Mouse (Mus musculus): ENCODE data around the gene Mnd1. TPM values are rescaled to one million over a fixed set of nuclear protein-coding genes. Genes with fewer than 3 reads are reported as not detected.

Mnd1 gene
- polyA plus RNA-seq, 1 experiment from 2014 or later = 10.7 TPM

- Histone ChIP-seq H3K9me3 (ENCODE audit: control insufficient read depth, low read length) (no peaks in the 10 kb centered on the region), H3K4me3 (ENCODE audit: low read depth, low read length) (no peak overlapping the region), H3K27ac (replicated peaks) (no peak overlapping the region), H3K4me2 (replicated peaks; ENCODE audit: low read depth) (no peak overlapping the region), H3K4me1 (replicated peaks; ENCODE audit: control insufficient read depth, insufficient read depth) (no peaks in the 10 kb centered on the region), H3K27me3 (ENCODE audit: control insufficient read depth, insufficient read depth, low read length) (no peaks in the 10 kb centered on the region), H3K9ac (ENCODE audit: low read length) (no peak overlapping the region), H3K36me3 (ENCODE audit: control insufficient read depth, insufficient read depth, low read length) (no peaks in the 10 kb centered on the region)
- TF ChIP-seq EP300 (optimal IDR thresholded peaks at IDR 0.05) = no peak
- TF ChIP-seq CTCF (IDR thresholded peaks at IDR 0.05; ENCODE audit: low read depth) = no peak
- WGBS = 37% methylated on average over 9 of the region's 9 CpGs
- DNase-seq (ENCODE audit: low spot score) (no peak), ATAC-seq (ENCODE audit: low FRiP score, low TSS enrichment) (no peak)
Measured at GRCm38 (mm10) chr3:84085429-84085828, 70.2 kb downstream of the Mnd1 start.

- H3K9ac ChIP-seq (ENCODE audit: low read length) = no peak overlapping the region
- H3K27me3 ChIP-seq (ENCODE audit: control insufficient read depth, insufficient read depth, low read length) = no peaks in the 10 kb centered on the region
- H3K4me2 ChIP-seq (replicated peaks; ENCODE audit: low read depth) = no peak overlapping the region
- 52% methylated on average over 4 of the region's 4 CpGs for WGBS
- TF ChIP-seq EP300 (optimal IDR thresholded peaks at IDR 0.05) (no peak), CTCF (IDR thresholded peaks at IDR 0.05; ENCODE audit: low read depth) (no peak)
- no peak overlapping the region for H3K4me3 ChIP-seq (ENCODE audit: low read depth, low read length)
- no peaks in the 10 kb centered on the region for H3K4me1 ChIP-seq (replicated peaks; ENCODE audit: control insufficient read depth, insufficient read depth)
- ATAC-seq (ENCODE audit: low FRiP score, low TSS enrichment) = no peak
- H3K36me3 ChIP-seq (ENCODE audit: control insufficient read depth, insufficient read depth, low read length) = no peaks in the 10 kb centered on the region
- H3K27ac ChIP-seq (replicated peaks) = no peak overlapping the region
- DNase-seq (ENCODE audit: low spot score) = no peak
- H3K9me3 ChIP-seq (ENCODE audit: control insufficient read depth, low read length) = no peaks in the 10 kb centered on the region
Measured at GRCm38 (mm10) chr3:84081208-84081722, 74.3 kb downstream of the Mnd1 start.

GRCm38 (mm10) chr3:84080074-84080473, 75.5 kb downstream of the Mnd1 start:
- no peak overlapping the region for H3K9ac ChIP-seq (ENCODE audit: low read length)
- H3K4me3 ChIP-seq (ENCODE audit: low read depth, low read length) = no peak overlapping the region
- no peaks in the 10 kb centered on the region for H3K4me1 ChIP-seq (replicated peaks; ENCODE audit: control insufficient read depth, insufficient read depth)
- no peaks in the 10 kb centered on the region for H3K27me3 ChIP-seq (ENCODE audit: control insufficient read depth, insufficient read depth, low read length)
- ATAC-seq (ENCODE audit: low FRiP score, low TSS enrichment) = no peak
- H3K36me3 ChIP-seq (ENCODE audit: control insufficient read depth, insufficient read depth, low read length) = no peaks in the 10 kb centered on the region
- 77% methylated on average over 7 of the region's 7 CpGs for WGBS
- H3K27ac ChIP-seq (replicated peaks) = peak overlapping the region; percentile 63
- DNase-seq (ENCODE audit: low spot score) = no peak
- no peak for TF ChIP-seq EP300 (optimal IDR thresholded peaks at IDR 0.05)
- TF ChIP-seq CTCF (IDR thresholded peaks at IDR 0.05; ENCODE audit: low read depth) = no peak
- no peaks in the 10 kb centered on the region for H3K9me3 ChIP-seq (ENCODE audit: control insufficient read depth, low read length)
- no peak overlapping the region for H3K4me2 ChIP-seq (replicated peaks; ENCODE audit: low read depth)

GRCm38 (mm10) chr3:84077505-84077904, 78.1 kb downstream of the Mnd1 start:
- no peaks in the 10 kb centered on the region for H3K36me3 ChIP-seq (ENCODE audit: control insufficient read depth, insufficient read depth, low read length)
- H3K27me3 ChIP-seq (ENCODE audit: control insufficient read depth, insufficient read depth, low read length) = no peaks in the 10 kb centered on the region
- DNase-seq (ENCODE audit: low spot score) = no peak
- H3K27ac ChIP-seq (replicated peaks) = no peak overlapping the region
- no peak for ATAC-seq (ENCODE audit: low FRiP score, low TSS enrichment)
- H3K4me3 ChIP-seq (ENCODE audit: low read depth, low read length) = no peak overlapping the region
- no peaks in the 10 kb centered on the region for H3K4me1 ChIP-seq (replicated peaks; ENCODE audit: control insufficient read depth, insufficient read depth)
- no peak overlapping the region for H3K4me2 ChIP-seq (replicated peaks; ENCODE audit: low read depth)
- 61% methylated on average over 4 of the region's 4 CpGs for WGBS
- H3K9me3 ChIP-seq (ENCODE audit: control insufficient read depth, low read length) = no peaks in the 10 kb centered on the region
- TF ChIP-seq CTCF (IDR thresholded peaks at IDR 0.05; ENCODE audit: low read depth) (no peak), EP300 (optimal IDR thresholded peaks at IDR 0.05) (no peak)
- no peak overlapping the region for H3K9ac ChIP-seq (ENCODE audit: low read length)

- no peak for TF ChIP-seq EP300 (optimal IDR thresholded peaks at IDR 0.05)
- TF ChIP-seq CTCF (IDR thresholded peaks at IDR 0.05; ENCODE audit: low read depth) = peak; percentile 18; the same call in 1 of the 2 replicates
- Histone ChIP-seq H3K9me3 (ENCODE audit: control insufficient read depth, low read length) (no peaks in the 10 kb centered on the region), H3K4me2 (replicated peaks; ENCODE audit: low read depth) (no peak overlapping the region), H3K27me3 (ENCODE audit: control insufficient read depth, insufficient read depth, low read length) (no peaks in the 10 kb centered on the region), H3K4me3 (ENCODE audit: low read depth, low read length) (no peak overlapping the region), H3K27ac (replicated peaks) (no peak overlapping the region; the same call in 1 of the 2 replicates), H3K9ac (ENCODE audit: low read length) (no peak overlapping the region), H3K4me1 (replicated peaks; ENCODE audit: control insufficient read depth, insufficient read depth) (no peaks in the 10 kb centered on the region), H3K36me3 (ENCODE audit: control insufficient read depth, insufficient read depth, low read length) (no peaks in the 10 kb centered on the region)
- ATAC-seq (ENCODE audit: low FRiP score, low TSS enrichment) (no peak), DNase-seq (ENCODE audit: low spot score) (no peak)
- 73% methylated on average over 13 of the region's 13 CpGs for WGBS
Measured at GRCm38 (mm10) chr3:84076543-84077332, 78.8 kb downstream of the Mnd1 start.

- H3K4me3 ChIP-seq (ENCODE audit: low read depth, low read length) = no peak overlapping the region
- no peaks in the 10 kb centered on the region for H3K9me3 ChIP-seq (ENCODE audit: control insufficient read depth, low read length)
- no peaks in the 10 kb centered on the region for H3K4me1 ChIP-seq (replicated peaks; ENCODE audit: control insufficient read depth, insufficient read depth)
- H3K27ac ChIP-seq (replicated peaks) = peak overlapping the region; percentile 63; the same call in 1 of the 2 replicates
- no peak overlapping the region for H3K4me2 ChIP-seq (replicated peaks; ENCODE audit: low read depth)
- H3K9ac ChIP-seq (ENCODE audit: low read length) = no peak overlapping the region
- DNase-seq (ENCODE audit: low spot score) = no peak
- no peaks in the 10 kb centered on the region for H3K36me3 ChIP-seq (ENCODE audit: control insufficient read depth, insufficient read depth, low read length)
- no peak; the same call in 1 of the 2 replicates for ATAC-seq (ENCODE audit: low FRiP score, low TSS enrichment)
- 48% methylated on average over 4 of the region's 4 CpGs for WGBS
- no peak for TF ChIP-seq CTCF (IDR thresholded peaks at IDR 0.05; ENCODE audit: low read depth)
- no peak for TF ChIP-seq EP300 (optimal IDR thresholded peaks at IDR 0.05)
- no peaks in the 10 kb centered on the region for H3K27me3 ChIP-seq (ENCODE audit: control insufficient read depth, insufficient read depth, low read length)
Measured at GRCm38 (mm10) chr3:84075516-84075915, 80.1 kb downstream of the Mnd1 start.
